Mouse (Mus musculus) mouse trophoblast stem cell (cell line): ENCODE data around the gene Med26.

Experiments used
- in situ Hi-C, 2 experiments: fragments of 300-500 bp; cut with MseI, MboI; formaldehyde crosslinking; loops; 2 replicates in 1 of 2; 3 replicates in 1 of 2; pipeline ENCODE4 v1.15.1; 2025

The Med26 gene

DNA sequence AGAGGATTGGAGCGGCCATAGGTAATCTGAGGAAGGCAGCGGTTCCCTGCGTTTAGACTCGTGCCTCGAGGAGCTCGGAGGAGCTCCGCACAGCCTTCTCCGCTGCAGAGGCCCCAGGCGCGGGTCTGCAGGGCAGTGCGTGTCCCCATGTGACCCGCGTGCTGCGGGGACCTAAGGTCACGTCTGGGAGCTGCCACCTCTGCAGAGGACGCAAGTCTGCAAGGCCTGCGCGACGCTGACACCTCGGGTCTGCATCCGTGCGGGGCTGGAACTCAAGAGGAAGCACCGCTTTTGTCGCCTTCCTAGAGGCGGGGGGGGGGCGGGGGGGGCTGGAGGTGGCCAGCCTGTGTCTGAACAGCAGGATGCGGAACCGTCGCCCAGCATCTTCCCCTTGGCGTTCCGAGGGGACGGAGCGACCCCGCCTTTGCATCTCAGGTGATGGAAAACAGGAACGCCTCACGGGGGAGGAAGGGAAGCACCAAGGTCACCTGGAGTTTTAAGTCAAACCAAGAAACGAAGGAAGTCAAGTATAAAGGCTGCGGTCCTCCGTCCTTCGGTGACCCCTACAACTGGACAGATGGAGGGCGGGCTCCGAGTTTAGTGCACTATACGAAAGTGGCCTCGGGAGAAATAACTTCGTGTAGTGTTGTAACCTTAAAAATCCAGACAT, 709 bp upstream of the Med26 start:
- in situ Hi-C loops = no loop called here

DNA sequence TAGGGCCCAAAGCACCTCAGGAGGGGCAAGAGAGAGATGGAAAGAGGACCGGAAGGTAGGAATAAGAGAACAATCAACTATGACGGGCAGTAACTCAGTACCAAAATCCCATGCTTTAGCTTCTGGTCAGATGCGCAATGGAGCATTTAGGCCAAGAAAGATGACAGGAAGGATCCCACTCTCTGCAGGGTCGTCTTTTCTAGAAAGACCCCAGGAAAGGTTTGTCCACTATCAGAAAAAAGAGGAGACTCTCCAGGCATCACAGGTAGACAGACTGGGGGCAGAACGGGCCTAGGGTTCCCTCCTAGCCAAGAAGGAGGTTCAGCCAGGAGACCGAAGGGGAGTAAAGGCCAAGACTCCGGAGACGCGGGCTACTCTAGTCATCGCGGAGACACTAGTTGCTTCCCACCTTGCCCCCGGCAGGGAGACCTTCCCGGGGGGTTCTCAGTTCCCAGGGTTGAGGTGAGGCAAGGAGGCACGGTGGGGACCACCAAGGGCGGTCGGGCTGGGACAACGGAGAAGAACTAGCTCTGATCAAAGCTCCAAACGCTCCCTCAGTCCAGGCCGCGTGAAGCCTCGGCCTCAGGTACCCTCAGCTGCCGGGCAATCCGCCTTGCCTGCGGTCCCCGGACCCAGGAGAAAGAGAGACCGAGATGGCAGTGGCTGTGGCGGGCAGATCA, 808 bp downstream of the Med26 start:
- in situ Hi-C loops = no loop called here

DNA sequence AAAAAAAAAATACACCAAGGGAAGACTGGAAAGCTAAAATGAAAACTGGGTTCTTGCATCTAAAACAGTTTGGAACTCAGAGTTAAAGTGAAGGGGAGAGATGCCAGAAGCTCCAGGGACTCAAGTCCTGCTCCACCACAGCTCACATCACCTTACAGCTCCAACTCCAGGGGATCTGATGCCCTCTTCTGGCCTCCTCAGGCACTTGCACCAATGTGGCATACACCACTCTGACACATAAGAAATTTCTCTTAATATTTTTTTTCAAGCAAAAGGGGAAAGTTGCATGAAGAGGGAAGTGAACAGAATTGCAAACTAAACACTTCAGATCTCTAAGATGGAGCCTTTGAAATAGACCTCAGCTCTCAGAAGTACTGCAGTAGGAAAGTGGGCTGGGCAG, 8.8 kb downstream of the Med26 start:
- in situ Hi-C loops = no loop called here

DNA sequence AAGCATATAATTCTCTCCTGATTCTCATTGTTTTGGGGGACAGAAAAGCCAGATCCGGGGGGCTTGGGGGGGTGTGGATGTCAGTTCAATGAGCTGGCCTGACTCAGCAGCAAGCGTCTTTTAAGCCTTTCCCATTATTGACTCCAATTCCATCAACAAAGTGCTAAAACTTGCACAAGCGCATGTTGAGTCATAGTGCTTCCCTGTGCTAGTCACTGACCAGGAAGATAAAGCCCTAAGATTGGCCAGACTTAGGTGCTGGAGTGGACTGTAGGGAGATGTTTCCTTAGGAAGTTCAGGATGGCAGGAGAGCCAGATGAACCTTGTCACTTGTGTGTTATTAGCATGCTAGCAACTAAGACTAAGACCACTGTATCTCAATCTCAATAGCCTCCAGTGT, 13.2 kb downstream of the Med26 start:
- in situ Hi-C loops = no loop called here

DNA sequence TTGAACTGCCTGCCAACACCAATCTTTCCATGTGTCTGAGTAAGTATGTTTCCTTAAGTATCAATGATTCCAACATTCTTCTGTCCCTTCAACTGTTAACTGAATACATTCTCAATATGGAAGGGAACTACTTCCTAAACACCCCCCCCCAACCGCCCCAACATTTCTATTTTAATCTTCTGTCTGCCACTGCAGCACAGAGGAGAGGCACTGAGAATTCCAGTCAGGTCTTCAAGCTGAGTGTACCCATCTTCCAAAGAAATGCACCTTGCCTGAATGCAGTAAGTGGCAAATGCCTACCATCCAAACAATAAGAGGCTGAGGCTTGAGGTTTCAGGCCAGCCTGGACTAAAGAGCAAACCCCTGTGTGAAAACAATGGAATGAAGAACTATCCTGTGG, 16.0 kb downstream of the Med26 start:
- in situ Hi-C loops = no loop called here

DNA sequence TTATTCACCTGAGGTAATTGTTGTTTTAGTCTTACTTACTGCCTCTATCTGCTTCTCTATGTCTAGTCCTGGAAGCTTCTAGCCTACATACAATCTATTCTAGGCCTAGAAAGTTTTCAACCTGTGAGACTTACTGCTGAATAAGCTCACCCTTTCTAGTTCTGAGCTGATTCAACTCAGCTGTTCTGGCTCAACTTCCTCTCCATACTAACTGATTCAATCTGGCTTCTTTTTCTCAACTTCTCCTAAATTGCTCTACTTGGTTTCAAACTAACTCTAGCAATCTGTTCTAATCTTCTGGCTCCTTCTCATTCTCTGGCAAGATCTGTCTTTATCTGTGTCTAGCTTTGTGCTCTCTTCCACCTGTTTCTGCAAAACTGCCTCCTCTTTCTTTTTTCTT, 26.2 kb downstream of the Med26 start:
- in situ Hi-C loops = no loop called here

DNA sequence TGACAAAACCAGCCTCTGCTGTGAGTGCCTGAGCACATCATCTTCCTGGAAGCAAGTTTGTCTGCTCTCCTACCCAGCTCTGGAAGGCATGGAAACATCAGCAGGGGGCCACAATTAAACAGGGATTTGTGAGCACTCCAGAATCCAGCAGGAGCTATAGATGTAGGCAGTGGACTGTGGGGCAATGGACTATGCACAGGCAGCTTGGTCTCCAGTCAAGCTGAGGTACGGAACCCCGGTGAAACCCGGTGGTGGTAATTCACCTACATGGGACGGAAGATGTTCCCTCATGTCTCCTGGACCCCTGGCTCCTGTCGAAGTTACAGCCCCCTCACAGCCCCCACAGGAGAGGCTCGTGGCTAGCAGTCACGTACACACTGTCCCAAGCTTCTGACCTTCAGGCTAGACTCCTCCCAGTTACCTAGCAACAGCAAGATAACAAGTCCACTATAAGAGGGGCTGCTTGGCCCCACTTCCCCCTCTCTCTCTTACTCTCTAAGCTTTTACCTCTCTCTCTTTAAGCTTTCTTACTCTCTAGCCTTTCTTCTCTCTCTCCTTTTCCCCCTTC, 30.6 kb downstream of the Med26 start:
- in situ Hi-C loops = no loop called here

DNA sequence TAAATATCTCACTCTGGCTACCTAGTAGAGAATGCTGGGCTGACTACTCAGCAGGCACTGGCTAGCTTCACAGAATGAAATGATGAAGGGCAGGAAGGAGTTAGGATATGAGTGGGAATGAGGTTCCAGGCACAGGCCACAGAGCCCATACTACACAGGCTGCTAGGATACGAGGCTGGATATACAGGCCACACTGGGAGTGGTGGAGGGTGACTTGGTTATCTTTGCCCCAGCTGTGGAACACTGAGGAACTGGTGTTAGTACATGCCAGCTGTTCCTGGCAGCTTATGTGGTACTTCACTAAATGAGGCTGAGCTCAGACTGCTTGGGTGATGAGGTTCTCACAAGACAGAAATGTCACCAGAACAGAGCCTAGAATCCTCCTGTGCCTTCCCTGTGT, 34.9 kb downstream of the Med26 start:
- in situ Hi-C loops = no loop called here

DNA sequence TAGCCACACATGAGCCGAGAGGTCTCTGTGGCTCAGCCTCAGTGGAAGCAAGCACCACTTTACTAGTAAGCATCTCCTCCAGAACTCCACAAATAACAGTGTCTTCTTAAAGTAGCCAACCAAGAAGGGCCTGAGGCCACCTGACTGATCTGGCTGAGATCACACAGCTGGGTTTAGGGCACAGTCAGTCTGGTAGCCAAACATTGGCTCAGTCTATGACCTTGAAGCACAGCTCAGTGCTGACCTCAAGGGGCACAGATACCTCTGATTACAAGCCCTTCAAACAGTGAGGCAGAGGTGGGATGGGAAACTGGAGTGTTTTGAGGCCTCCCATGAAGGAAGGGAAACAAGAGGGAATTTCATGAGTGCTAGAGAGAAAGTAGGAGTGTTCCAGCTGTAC, 35.4 kb downstream of the Med26 start:
- in situ Hi-C loops = no loop called here

DNA sequence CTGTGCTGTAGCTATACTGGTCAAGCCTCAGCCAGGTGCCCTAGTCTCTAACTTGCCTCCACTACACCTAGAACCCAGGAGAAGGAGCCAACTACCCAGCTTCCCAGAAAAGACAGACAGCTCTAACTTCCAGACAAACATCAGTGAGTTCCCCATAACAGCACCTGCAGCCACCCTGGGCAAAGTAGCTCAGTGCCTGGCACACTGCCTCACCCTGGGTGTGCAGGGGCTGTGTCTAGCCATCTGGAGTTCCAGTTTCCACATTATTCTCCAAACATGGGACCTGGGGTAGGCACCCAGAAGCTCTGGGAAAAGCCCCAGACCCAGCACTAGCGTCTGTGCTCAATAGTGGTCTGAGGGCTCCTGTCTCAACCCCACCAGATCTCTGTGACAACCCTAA, 40.6 kb downstream of the Med26 start:
- in situ Hi-C loops = no loop called here

DNA sequence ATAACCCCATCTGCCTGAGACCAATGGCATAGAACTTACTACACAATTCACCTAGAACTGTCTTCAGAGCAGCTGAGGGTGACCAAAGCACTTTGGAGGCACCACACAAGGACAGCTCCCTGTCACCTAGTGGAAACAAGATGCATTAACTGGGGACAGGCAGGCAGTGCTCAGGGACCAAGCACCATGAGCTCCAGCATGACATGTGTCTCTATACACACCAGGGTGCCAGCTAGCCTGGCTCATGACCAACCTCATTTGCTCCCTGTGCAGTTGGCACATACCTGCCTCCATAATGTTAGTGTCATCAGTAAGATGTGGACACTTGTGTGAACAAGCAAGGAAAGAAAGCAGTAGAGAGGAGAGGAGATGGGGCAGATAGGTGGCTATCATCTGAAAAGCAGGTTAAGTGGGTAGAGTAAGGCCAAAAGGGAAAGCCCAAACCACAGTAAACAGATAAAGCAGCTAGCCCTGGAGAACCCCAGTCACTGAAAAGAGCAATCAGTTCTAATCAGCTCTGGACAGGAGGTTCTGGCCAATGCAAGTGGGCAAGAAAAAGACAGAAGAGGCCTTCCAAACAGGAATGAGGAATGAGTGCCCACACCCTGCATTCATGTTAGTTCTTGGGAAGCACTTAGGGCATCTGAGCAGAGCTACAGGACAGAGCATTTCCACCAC, 43.3 kb downstream of the Med26 start:
- in situ Hi-C loops = no loop called here

DNA sequence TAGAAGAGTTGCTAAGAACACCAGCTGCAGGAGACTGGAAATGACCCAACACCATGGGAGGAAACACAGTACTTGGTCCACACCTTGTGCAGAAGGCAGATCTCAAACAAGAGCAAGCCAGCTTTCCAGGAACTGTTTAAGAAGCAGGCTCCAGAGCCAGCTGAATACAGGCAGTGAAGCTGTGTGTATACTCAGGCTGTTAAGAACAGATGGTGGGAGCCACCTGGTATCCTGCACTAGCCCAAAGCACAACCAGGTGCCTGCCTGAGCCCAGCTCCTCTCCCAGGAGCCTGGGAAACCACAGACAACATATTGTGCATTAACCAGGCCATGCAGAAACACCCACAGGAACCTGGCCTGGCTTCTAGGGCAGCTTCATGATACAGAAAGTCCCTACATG, 43.9 kb downstream of the Med26 start:
- in situ Hi-C loops = no loop called here

DNA sequence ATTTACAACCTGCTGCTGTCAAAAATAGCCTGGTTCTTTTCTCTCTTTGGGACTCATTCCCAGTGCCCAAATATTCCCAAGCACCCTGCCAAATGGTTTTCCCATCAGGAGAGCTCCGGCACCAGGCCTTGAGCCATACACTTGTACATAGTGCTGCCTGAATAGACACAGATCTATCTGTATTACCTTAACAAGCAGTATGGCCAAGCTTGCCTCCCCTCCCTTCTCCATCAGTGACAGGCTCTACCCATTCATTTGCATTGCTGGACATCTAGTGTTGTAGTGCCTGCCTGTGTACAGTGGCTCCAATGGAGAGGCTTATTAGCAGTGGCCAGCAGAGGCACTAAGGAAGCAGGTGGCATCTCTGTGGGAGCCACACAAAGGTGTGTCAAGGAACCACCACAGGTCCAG, 47.5 kb downstream of the Med26 start:
- in situ Hi-C loops = no loop called here

DNA sequence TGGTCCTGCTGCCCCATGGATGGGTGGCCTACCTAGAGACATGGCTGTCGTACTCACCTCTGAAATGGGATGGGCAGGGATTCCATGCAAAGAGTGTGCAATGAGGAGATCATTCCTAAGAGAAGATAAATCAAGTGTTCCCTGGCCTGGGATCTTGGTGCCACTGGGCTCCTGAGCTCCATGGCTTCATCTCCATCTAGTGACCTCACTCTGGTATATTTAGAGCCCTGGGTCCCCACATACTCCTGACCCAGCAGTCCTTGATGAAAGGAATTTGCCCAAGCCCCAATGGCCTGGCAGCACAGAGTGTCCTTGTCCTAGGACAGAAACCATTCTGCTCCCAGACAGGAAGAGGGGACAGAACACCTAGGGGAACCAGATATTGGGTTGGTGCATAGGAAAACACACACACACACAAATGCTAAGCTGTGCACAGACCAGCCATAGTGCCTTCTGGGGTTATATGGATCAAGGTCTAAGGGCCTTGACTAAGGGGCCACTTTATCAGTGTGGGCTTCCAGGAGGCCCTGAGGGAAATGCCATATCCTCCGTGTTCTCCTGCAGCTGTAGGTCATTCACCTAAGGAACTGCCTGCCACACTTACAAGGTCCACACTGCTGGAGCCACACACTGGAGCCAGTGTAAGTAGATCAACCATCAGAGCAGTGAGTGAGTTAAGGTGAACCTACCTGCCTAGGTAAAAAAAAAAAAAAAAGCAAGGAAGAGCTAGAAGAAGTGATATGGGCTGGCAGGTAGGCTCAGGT, 48.4 kb downstream of the Med26 start:
- in situ Hi-C loops = no loop called here

DNA sequence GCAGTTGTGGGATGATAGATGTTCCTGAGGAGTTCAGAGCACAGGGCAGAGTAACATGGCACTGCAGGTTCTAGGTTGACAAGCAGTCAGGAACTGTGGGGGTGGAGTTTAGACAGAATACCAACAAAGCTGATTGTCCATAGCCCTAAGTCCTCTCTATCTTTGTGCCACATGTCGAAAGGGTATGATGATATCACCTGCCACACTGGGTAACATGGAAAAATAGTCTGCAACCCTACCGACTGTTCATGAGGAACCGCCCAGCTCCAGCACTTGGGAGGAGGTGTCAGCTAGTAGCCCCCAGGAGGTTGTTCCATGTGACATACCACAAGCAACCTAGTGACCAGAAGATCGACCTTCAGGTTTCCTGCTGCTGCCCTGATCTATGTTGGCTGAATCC, 49.5 kb downstream of the Med26 start:
- in situ Hi-C loops = no loop called here

DNA sequence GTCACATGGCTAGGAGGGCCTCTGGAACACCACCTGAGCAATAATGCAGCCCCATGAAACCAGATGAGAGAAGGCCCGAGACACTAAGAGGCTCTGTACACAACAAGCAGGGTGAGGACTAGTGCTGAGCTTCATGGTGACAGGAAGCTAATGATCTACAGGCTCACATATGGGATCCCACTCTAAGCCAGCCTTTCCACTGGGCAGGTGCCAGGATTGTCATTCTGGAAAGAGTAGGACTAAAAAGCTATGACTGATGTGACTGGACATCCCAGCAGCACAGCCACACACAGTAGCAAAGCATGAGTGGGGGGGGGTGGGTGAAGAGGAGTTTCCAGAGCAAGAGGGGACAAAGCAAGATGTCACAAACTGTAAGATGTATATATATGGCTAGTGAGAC, 50.2 kb downstream of the Med26 start:
- in situ Hi-C loops = no loop called here

DNA sequence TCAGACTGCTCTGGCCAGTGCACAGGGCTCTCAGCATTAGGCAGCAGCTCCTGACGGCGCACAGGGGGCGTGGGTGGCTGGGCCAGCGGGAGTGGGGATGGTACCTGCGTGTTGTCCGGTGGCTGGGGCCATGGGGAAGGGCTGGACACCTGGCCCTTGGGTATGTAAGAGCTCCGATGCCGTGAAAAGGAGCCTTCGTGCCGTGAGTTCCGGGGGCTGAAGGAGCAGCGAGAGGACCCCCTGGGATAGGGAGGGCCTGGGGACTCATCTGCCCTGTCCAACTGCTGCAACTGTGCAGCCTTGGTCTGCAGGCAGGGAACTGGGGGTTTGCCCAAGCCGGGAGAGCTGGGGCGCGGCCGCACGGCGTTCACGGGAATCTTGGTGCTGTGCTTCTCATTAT, 51.9 kb downstream of the Med26 start:
- in situ Hi-C loops = no loop called here

DNA sequence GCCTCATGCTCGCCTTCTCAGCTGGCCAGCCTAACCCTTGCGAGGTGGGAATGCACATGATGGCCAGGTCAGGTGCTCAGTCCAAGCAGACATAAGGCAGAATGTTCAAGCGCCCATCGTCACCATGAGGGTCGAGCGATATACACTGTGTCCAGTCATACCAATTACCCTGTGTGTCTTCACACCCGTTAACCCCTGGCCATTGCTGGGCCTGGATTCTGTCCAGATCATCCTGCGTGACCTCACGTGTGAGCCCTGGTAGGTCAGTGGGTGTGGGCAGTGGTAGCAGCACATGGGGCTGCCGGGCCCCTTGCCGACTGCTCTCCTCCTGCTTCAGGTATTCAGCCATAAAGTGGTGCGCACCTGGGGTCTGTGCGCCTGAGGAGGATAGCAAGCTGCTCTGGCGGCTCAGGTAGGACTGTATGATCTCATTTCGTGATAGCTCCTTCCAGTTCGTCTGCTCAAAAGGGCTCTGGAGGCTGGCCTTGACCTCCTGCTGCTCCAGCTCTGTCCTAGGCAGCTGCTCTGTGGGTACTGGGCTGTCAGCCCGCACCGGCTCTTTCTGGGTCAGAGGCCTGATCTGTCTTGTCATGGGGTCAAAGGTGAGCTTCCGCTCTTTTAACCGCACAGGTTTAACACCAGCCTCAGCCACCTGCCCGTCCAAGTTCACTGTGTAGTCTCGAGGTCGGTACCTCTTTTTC, 52.5 kb downstream of the Med26 start:
- in situ Hi-C loops = no loop called here

DNA sequence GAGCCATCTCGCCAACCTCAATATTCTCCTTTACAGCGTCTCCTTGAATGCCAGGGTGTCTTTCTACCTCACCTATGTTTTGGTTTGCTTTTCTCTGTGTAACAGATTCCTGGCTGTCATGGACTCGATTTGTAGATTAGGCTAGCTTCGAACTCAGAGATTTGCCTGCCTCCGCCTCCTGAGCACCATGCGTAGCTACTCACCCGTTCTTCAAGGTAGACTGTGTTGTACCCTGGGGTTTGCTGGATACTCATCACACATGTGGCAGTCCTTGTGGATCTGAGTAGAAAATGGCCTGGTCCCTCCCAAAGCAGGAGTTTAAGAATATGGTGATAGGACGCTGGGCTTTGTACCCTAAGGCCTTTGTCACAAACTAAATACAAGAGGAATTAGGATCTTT, 54.7 kb downstream of the Med26 start:
- in situ Hi-C loops = no loop called here

DNA sequence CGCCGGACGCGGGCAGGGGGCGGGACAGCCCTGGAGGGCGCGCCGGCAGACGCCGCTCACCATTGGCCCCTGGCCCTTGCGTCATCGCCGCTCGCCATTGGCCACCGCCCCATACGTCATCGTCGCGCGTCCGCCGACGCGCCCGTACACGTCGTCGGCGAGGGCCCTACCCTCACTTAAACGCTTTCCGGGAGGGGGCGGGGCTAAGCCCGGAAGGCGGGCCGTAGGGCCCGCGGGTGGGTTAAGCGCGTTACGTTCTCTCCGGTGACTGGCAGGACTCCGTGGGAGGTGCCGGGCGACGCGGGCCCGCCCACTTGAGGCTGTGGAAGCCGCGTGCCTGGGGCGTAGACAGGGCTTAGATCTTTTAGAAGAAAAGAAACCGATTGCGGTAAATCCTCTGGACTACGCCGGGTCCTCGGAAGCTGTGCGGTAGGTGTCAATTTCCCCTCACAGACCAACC, 55.4 kb downstream of the Med26 start:
- in situ Hi-C loops = no loop called here
